In the genomic region with DNA sequence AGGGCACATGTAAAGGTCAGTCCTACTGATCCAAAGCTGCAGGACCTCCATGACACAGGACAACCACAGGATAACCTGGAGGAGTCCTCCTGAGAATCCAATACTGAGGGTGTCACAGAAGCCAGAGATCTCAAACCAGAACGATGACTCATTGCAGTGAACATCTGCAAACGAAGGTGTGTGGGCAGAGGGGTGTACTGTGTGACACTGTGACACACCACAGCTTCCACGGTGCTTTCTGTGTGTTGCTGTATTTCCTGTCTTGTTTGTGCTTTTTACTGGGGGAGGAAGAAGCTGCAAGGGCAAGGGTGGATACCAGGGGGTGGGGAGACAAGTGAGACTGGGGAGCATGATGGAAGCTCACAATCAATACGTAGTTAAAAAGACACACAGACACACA, we compare ENCODE assay signal across 24 mouse cellular contexts. TPM values are rescaled to one million over a fixed set of nuclear protein-coding genes. Genes with fewer than 3 reads are reported as not detected.
DNase-seq lines count a peak whose midpoint lies in the region; ATAC-seq lines count a peak whose summit lies in the region.
"Had no signal": no experiment of that assay in that cellular context is flagged by ENCODE, and none has a peak within 500 bp of the region (broad histone marks: within the 10 kb centered on the region; RNA-seq: fewer than 3 reads in every experiment).

No protein-coding gene starts in this region.

- WGBS in heart, embryonic 10.5 days: 88% methylated on average over 4 of the region's 4 CpGs
- WGBS in neural tube, embryonic 15.5 days: 96% methylated on average over 4 of the region's 4 CpGs

- no peak overlapping the region for H3K27ac ChIP-seq in heart, embryonic 10.5 days
- H3K27ac ChIP-seq in neural tube, embryonic 15.5 days (replicated peaks): no peak overlapping the region
- H3K27ac ChIP-seq: forebrain, embryonic 10.5 days; forebrain, embryonic 13.5 days; heart, embryonic 13.5 days; hindbrain, embryonic 15.5 days had no signal

- peaks cover 76% of the 10 kb centered on the region for H3K36me3 ChIP-seq in heart, embryonic 10.5 days
- H3K36me3 ChIP-seq in neural tube, embryonic 15.5 days: peaks cover 61% of the 10 kb centered on the region

- no peaks in the 10 kb centered on the region for H3K27me3 ChIP-seq in heart, embryonic 10.5 days (ENCODE audit: insufficient read depth, poor library complexity, severe bottlenecking)
- H3K27me3 ChIP-seq in neural tube, embryonic 15.5 days (replicated peaks): no peaks in the 10 kb centered on the region
- H3K27me3 ChIP-seq: forebrain, embryonic 13.5 days; heart, embryonic 13.5 days; hindbrain, embryonic 15.5 days had no signal

- H3K4me1 ChIP-seq in heart, embryonic 10.5 days: no peaks in the 10 kb centered on the region
- no peaks in the 10 kb centered on the region for H3K4me1 ChIP-seq in neural tube, embryonic 15.5 days
- H3K4me1 ChIP-seq: forebrain, embryonic 10.5 days; forebrain, embryonic 13.5 days; heart, embryonic 13.5 days; hindbrain, embryonic 15.5 days had no signal

- no peaks in the 10 kb centered on the region for H3K9me3 ChIP-seq in heart, embryonic 10.5 days
- no peaks in the 10 kb centered on the region for H3K9me3 ChIP-seq in neural tube, embryonic 15.5 days (replicated peaks)
- H3K9me3 ChIP-seq: forebrain, embryonic 10.5 days; forebrain, embryonic 13.5 days; heart, embryonic 13.5 days; hindbrain, embryonic 15.5 days had no signal

- ATAC-seq in activated CD4-positive, CD25-positive, alpha-beta regulatory T cell, adult 4 months: peak; percentile 65
- ATAC-seq in inflammation-experienced regulatory T-cells, adult 6 months: peak; percentile 77
- ATAC-seq in frontal cortex, adult (ENCODE audit: low TSS enrichment): no peak
- no peak for ATAC-seq in neural tube, embryonic 15.5 days (ENCODE audit: low FRiP score)
- ATAC-seq: forebrain, embryonic 13.5 days; forebrain, postnatal 0 days had no signal

- no peak overlapping the region for H3K4me2 ChIP-seq in neural tube, embryonic 15.5 days
- H3K4me2 ChIP-seq: forebrain, embryonic 13.5 days; heart, embryonic 13.5 days; hindbrain, embryonic 15.5 days had no signal

- H3K4me3 ChIP-seq in heart, embryonic 10.5 days: no peak overlapping the region
- no peak overlapping the region for H3K4me3 ChIP-seq in neural tube, embryonic 15.5 days (replicated peaks)
- H3K4me3 ChIP-seq: forebrain, embryonic 10.5 days; forebrain, embryonic 13.5 days; heart, embryonic 13.5 days; hindbrain, embryonic 15.5 days had no signal

- H3K9ac ChIP-seq in neural tube, embryonic 15.5 days (replicated peaks): no peak overlapping the region
- H3K9ac ChIP-seq: forebrain, embryonic 13.5 days; forebrain, postnatal 0 days; heart, embryonic 13.5 days; hindbrain, embryonic 15.5 days had no signal

- DNase-seq in 3T3-L1 (ENCODE audit: low read depth, low spot score): peak; percentile 30
- DNase-seq in CD4-positive helper T cell, adult 2 months (ENCODE audit: low read depth, low spot score): peak; percentile 43
- no peak for DNase-seq in heart, embryonic 10.5 days (ENCODE audit: low spot score)
- DNase-seq: adrenal gland, postnatal 10 days; adrenal gland, postnatal 36 days; cerebellum, adult 11 months; cerebellum, adult 2 months; cerebellum, adult 9-11 months; cerebellum, postnatal 25 days; forebrain, postnatal 0 days; gastrocnemius, postnatal 25 days; heart, adult 18-20 months; heart, postnatal 14 days; heart, postnatal 4 days; kidney, adult 11 months; kidney, adult 8-10 months had no signal

RNA-seq across cellular contexts. Expression of gene Timmdc1, which starts 18.9 kb away (rescaled TPM):
- polyA plus RNA-seq in activated CD4-positive, CD25-positive, alpha-beta regulatory T cell, adult 4 months (2017; shearing (Covaris generic)): 10 to 100 TPM; 11.4 to 15.4 TPM
- 10 to 100 TPM; 10.1 to 18.5 (median 14.4) TPM for polyA plus RNA-seq in inflammation-experienced regulatory T-cells, adult 6 months (2017; shearing (Covaris generic))
- 25.1 and 39.3 TPM in 2 replicates for polyA plus RNA-seq in heart, embryonic 10.5 days (2016; fragmentation: Nextera tagmentation; extraction: Ambion mirVana)
- polyA plus RNA-seq in neural tube, embryonic 15.5 days (2015; fragmentation: Nextera tagmentation; extraction: Ambion mirVana): 33.4 and 34.8 TPM in 2 replicates

RNA-seq across cellular contexts. Expression of gene Poglut1, which starts 46.5 kb away (rescaled TPM):
- polyA plus RNA-seq in activated CD4-positive, CD25-positive, alpha-beta regulatory T cell, adult 4 months (2017; shearing (Covaris generic)): 10 to 100 TPM; 32.4 to 38.7 TPM
- 10 to 100 TPM; 30.8 to 37.8 (median 37.2) TPM for polyA plus RNA-seq in inflammation-experienced regulatory T-cells, adult 6 months (2017; shearing (Covaris generic))
- polyA plus RNA-seq in heart, embryonic 10.5 days (2016; fragmentation: Nextera tagmentation; extraction: Ambion mirVana): 40.2 and 50.6 TPM in 2 replicates
- 53.2 and 54.3 TPM in 2 replicates for polyA plus RNA-seq in neural tube, embryonic 15.5 days (2015; fragmentation: Nextera tagmentation; extraction: Ambion mirVana)

RNA-seq across cellular contexts. Expression of gene Cd80, which starts 48.2 kb away (rescaled TPM):
- 1 to 10 TPM; 3.8 to 4.3 TPM for polyA plus RNA-seq in activated CD4-positive, CD25-positive, alpha-beta regulatory T cell, adult 4 months (2017; shearing (Covaris generic))
- polyA plus RNA-seq in inflammation-experienced regulatory T-cells, adult 6 months (2017; shearing (Covaris generic)): 10 to 100 TPM in 1 of 3 experiments, 1 to 10 TPM in 2; 2.6 to 12.9 (median 3.8) TPM
- 0.41 and 0.45 TPM in 2 replicates for polyA plus RNA-seq in heart, embryonic 10.5 days (2016; fragmentation: Nextera tagmentation; extraction: Ambion mirVana)
- 0.37 and 0.44 TPM in 2 replicates for polyA plus RNA-seq in neural tube, embryonic 15.5 days (2015; fragmentation: Nextera tagmentation; extraction: Ambion mirVana)

RNA-seq across cellular contexts. Expression of gene Adprh, which starts 51.0 kb away (rescaled TPM):
- 10 to 100 TPM; 47.4 to 51.6 TPM for polyA plus RNA-seq in activated CD4-positive, CD25-positive, alpha-beta regulatory T cell, adult 4 months (2017; shearing (Covaris generic))
- 10 to 100 TPM; 43.1 to 93.7 (median 71.8) TPM for polyA plus RNA-seq in inflammation-experienced regulatory T-cells, adult 6 months (2017; shearing (Covaris generic))
- 127 TPM in 2 replicates for polyA plus RNA-seq in heart, embryonic 10.5 days (2016; fragmentation: Nextera tagmentation; extraction: Ambion mirVana)
- polyA plus RNA-seq in neural tube, embryonic 15.5 days (2015; fragmentation: Nextera tagmentation; extraction: Ambion mirVana): 142 and 153 TPM in 2 replicates

RNA-seq across cellular contexts. Expression of gene Tmem39a, which starts 55.0 kb away (rescaled TPM):
- 10 to 100 TPM; 33.5 to 37.3 TPM for polyA plus RNA-seq in activated CD4-positive, CD25-positive, alpha-beta regulatory T cell, adult 4 months (2017; shearing (Covaris generic))
- polyA plus RNA-seq in inflammation-experienced regulatory T-cells, adult 6 months (2017; shearing (Covaris generic)): 10 to 100 TPM; 33.5 to 34.0 (median 33.6) TPM
- 76.1 and 105 TPM in 2 replicates for polyA plus RNA-seq in heart, embryonic 10.5 days (2016; fragmentation: Nextera tagmentation; extraction: Ambion mirVana)
- polyA plus RNA-seq in neural tube, embryonic 15.5 days (2015; fragmentation: Nextera tagmentation; extraction: Ambion mirVana): 38.6 and 50.7 TPM in 2 replicates

Comparison
In these comparisons a context has a peak if more than half of its experiments do, and no peak if none do; other contexts are left out.
1. ATAC-seq: peak in activated CD4-positive, CD25-positive, alpha-beta regulatory T cell, adult 4 months (single experiment) and inflammation-experienced regulatory T-cells, adult 6 months (single experiment); none in frontal cortex, adult (single experiment) and neural tube, embryonic 15.5 days (single experiment).